Mouse (Mus musculus) cerebral cortex, adult 2 months (tissue): ENCODE measurements around the gene S100a5.

Source experiments
- WGBS: fragments of 180-500 bp; shearing (Covaris S2); methylation state at CpG from one replicate; pipeline ENCODE4 v1.1.7; 2018; 5-methylcytosine and 5-hydroxymethylcytosine counted together

The S100a5 gene

DNA sequence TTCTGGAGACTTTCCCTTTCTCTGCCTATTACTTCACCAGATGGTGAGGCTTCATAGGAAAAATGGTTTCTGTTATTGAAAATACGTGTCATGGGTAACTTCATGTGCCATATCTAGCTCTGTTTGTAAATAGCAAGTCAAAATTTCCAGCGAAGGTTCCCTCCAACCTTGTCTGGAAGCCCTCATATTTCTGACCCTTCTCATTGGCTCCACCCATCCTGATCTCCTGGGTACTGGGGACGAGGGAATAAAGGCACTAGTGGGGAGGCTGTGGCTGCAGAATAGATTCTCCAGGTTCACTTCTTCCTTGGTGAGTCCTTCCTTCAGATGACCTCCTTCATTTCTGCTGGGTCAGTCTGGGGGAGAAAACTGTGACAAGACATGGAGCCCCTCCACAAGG lies at the start of gene S100a5:
Gene S100a5 (plus strand): TSS at position 301 of the 400 bp plus-strand sequence.
- WGBS, result 85% methylated on average over 3 of the region's 3 CpGs

DNA sequence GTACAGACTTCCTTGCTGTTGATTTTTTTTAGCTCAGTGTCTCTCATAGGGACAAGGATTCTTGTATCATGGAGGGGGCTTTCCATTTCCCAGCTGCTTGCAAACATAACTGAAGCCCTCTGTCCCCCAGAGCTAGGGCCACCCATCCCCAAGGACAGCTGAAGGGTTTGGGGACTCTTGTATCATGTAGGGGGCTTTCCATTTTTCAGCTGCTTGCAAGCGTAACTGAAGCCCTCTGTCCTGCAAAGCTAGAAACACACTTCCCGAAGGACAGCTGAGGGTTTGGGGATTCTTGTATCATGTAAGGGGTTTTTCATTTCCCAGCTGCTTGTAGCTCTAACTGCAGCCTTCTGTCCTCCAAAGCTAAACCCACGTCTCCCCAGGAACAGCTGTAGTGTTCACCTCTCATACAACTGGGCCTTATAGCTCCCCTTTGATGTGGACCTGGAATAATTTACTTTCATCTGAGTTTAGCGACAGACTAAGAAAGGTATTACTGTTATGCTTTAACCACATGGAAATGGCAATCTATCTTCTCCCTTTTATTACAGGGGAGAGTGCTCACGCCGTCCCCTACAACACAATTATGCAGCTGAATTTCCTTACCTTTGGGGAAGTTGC lies 48.2 kb upstream of the S100a5 start, which contains the start of gene S100a3:
Gene S100a3 (plus strand): TSS at position 571 of the 621 bp plus-strand sequence.
- 88% methylated on average over 6 of the region's 6 CpGs for WGBS

DNA sequence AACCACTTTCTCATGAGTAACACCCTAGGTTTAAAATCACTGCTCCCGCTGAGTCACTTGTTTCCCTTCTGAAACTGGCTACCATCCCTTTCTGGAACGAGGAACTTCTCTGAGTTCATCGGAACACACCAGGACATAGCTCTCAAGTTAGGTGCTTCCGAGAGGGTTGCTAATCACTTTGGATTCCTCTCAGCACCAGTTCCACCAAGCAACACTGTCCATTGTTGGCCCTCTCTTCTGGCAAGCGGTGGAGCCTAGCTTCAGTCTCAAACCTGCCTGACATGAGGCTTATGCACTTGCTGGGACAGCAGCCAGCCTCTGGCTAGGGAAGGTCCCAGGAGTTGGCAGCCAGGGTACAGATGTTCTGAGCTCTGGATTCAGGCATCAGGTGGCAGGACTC lies 33.6 kb upstream of the S100a5 start:
- 59% methylated on average over 5 of the region's 5 CpGs for WGBS

DNA sequence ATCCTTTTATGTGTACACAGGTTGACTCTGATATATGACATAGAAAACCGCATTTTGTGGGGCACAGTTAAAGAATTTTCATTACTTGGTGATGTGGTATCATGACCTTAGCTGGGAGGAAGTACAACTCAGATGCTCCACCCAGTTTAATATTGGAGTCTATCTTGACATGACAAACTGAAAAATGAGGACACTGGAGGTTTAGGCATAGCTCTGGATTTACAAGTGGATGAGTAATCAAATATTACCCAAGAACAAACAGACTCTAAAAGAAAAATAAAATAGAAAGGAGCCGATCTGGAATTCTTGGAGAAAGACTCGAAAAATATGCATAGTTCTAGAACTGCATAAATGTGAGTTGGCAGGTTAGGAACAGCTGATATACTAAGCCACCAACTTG lies 33.0 kb upstream of the S100a5 start:
- WGBS, result 72% methylated on average over 3 of the region's 3 CpGs

DNA sequence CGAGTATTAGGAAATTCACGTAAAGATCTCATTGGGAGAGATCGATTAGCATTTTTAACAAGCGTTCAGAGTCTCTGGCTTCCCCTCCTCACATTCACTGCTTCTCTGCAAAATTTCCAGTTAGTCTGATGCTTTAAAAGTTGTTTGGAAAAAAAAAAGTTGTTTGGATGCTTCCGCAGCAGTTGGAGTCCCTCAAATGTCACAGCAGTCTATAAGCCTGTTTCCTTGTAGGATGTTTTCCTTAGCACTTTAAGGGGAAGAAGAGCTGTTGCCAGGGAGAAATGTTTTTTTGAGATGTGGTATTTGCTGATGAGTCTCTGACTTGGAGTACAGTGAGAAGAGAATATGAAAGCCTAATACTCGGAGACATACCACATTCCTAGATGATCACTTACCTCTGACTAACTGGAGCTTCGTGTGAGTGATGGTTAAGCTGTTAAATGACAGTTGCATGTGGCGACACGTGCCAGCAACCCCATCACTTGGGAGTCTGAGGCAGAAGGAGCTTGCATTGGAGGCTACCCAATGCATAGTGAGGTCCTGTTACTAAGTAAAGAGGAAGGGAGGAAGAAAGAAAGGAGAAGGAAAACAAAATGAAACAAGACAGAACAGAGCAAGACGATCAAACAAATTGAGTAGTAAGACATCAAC lies 31.8 kb upstream of the S100a5 start:
- 48% methylated on average over 10 of the region's 10 CpGs for WGBS

DNA sequence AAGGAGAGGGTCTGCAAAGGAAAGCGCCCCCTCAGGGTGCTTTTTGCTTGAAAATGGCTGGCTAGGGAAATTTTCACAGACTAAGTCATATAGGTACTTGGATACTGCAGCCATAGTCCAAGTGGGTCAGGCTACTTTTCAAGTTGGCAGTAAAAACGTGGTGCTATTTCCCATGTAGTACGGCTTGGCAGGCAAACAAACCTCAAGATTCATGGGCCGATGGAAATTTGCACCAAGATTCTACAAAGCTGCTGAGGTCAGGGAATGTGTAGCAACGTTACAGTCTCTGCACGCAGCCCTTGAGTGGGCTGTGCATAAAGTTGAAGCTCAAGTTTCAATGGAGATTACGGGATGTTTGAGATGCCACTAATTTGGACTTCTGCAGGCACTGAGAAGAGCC lies 28.9 kb upstream of the S100a5 start:
- 63% methylated on average over 7 of the region's 7 CpGs for WGBS

DNA sequence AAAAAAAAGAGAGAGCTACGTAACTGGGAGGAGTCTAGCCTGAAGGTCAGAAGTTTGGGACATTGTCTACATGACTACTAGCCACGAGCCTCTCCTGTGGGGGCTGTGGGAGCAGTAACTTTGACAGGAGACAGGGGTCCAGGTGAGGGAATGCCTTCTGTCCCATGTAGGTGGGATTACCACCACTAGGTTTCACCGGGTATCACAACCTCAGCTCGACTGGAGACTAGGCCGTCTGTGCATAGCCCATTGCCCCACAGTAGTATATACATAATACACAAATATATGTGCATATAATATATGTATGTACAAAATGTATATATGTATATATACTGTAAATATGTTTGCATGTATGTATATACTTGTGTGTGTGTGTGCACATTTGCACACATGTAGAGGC lies 27.2 kb upstream of the S100a5 start:
- WGBS, result 95% methylated on average over 5 of the region's 5 CpGs

DNA sequence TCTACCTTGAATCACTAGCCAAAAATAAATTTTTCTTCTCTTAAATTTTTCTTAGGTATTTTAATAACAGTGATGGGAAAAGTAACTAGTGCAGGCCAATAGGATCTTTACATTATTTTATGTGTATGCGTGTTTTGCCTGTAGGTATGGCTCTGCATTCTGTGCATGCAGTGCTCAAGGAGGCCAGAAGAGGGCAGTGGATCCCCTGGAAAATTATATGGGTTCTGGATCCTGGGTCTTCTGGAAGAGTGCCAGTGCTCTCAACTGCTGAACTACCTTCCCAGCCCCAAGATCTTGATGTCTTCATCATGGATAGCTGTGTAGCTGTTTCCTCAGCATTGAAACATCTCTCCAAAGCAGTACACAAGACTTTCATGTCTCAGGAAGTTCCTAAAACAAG lies 26.2 kb upstream of the S100a5 start:
- 97% methylated on average over 1 of the region's 1 CpGs for WGBS

DNA sequence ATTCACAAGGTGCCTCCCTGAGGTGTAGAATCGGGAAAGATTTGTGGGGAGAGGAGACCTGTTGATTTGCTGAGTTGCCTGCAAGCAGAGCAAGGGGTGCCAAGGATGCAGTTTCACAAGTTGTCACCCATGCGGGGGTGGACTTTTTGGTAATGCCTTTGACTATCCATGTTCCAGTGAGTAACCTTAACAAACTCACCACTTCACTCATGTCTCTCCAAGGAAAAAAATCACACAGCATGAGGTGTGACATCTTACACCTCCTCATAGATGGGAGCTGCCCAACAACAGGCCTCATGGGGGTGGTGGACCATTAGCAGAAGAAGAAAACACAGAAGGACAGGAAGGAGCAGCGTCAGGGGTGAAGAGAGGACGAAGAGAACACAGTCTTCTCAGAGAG lies 25.8 kb upstream of the S100a5 start:
- 80% methylated on average over 4 of the region's 4 CpGs for WGBS

DNA sequence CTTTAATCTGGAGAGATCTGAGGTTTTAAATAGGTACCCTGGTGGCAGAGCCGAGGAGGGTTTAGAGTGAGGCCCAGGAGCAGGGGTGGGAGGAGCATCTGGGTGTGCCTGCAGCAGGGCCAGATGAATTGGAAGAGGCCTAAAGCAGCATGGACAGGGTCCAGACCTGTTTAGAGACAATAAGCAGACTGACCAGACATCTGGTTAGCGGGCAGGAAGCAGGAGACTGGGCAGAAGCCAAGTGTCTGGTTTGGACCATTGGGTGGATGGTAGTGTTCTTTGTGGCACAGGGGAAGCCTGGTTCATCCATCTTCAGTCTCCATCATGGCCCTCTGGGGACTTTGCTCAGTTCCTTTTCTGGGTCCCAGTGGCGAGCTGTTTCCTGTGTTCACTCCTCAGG lies 24.4 kb upstream of the S100a5 start:
- WGBS, result 56% methylated on average over 3 of the region's 3 CpGs

DNA sequence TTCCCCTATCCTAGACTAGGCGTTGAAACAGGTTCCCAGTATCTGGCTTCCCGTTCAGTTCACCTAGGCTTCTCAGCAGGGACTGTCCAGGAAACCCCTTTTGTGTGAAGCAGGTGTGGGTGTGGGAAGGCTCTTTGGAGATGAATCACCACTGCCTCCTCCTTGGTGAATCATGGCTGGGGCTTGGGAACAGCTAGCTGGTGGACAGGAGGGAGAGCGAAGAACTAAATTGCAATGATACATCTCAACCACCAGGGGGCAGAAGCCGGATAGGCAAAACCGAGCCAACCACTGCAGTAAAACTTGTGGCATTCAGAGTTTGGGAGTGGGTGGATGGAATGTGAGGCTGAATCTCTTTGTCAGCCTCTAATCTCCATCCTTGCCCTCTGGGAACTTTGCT lies 22.7 kb upstream of the S100a5 start:
- WGBS, result 19% methylated on average over 5 of the region's 5 CpGs

DNA sequence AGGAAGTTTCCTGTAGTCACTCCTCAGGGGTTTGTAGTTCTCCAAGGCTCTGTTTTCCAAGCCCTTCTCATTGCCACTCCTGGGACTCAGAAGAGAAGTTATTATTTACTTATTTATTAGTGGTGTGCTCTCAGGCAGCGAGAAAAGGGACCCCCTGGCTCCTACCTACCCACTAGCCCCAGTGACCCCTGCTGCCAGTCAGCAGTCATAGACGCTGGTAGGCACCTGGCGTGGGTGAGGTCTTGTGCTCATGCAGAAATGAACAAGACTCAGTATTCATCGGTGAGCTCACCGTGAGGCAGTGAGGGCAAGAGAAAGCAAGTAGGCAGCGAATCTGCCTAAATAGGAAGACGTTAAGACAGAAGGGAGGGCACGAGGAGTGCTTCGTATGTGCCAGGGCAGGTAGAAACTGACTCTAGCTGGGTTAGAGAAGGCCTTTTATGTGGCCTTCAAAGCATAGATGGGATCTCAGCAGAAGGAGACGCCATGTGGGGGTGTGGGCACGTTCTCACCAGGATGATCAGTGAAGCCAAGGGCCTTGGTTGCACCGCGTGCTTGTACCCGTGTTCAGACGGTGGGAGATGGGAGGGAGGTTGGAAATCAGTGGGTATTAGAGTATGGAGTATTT lies 22.2 kb upstream of the S100a5 start:
- WGBS, result 77% methylated on average over 15 of the region's 15 CpGs

DNA sequence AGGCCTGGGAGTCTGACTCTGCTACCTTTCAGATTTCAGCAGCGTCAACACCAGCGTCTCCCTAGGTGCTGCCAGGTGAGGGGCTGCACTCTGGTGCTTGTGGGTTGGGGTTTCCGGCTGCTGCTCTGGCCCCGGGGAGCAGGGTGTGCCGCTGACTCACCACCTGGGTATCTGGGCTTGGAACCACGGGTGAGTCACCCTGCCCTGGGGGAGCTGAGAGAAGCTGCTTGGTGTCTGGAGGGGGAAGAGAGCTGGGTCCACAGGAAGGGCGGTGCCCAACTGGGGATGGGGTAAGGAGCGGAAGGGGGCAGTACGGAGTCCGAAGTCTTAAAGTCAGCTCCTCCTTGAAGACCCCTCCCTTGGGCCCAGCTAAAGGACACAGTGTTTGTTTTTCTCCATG lies 21.4 kb upstream of the S100a5 start:
- 55% methylated on average over 10 of the region's 10 CpGs for WGBS

DNA sequence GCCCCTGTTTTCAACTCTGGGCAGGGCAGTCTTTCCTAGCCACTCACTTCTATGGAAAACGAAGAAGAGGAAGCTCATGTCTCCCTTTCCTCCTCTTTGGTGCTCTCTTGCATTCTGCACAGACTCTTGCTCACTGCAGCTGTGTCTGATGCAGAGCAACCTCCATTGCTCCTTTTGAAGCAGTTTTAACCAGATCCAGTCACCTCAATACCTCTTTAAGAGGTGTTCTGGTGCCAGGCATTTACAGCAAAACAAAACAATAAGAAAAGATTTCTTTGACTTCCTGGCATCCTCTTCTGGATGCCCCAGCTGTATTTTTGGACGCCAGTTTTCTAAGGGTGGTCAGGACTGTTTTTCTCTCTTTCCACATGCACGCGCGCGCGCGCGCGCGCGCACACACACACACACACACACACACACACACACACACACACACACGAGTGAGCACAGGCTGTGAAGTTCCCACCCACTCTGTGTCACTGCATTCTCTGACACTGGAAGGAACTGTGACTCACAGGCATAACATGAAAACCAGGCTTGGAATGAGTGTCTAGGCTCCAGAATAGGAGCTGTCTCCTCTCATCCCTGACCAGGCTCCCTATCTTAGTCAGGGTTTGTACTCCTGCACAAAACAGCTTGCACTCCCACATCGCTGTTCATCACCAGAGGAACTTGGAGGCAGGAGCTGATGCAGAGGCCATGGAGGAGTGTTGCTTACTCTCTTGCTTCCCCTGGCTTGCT lies 20.8 kb upstream of the S100a5 start:
- 59% methylated on average over 14 of the region's 14 CpGs for WGBS

DNA sequence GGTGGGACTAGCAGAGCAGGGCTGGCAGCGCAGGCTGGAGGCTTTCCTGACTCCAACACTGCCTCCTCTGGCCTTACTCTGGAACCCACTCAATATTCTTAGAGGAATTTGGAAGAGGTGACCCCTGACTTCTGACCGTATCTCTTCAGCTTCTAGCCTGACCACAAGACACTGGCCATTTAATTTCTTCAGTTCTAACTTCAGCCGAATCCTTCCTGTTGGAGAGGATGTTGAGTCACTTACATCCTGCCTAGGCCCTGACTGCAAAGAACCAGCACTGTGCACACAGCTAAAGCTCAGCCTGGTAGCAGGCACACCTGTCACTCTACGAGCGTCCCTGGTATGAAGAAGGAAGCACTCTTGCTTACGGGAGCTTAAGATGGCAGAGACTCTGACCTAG lies 18.9 kb upstream of the S100a5 start:
- 84% methylated on average over 6 of the region's 6 CpGs for WGBS

DNA sequence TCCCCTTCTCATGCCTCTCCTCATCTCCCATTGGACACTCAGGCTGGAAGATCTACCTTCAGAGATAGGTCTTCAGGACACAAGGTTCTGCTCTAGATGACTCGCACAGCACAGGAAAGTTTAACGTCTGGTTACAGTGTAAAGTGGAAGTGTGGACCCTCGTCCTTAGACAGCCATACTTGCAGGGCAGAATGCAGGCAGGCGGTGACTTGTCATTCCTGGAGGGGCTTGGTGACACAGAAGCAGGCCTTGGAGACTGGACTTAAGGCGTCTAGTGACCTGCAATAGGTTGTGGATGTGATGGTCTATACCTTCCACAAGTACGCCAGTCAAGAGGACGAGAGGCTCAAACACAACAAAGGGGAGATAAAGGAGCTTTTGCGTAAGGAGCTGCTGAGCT lies 18.4 kb upstream of the S100a5 start, which contains the start of gene S100a2:
Gene S100a2 (plus strand): TSS at position 301 of the 400 bp plus-strand sequence.
- WGBS, result 94% methylated on average over 8 of the region's 8 CpGs

DNA sequence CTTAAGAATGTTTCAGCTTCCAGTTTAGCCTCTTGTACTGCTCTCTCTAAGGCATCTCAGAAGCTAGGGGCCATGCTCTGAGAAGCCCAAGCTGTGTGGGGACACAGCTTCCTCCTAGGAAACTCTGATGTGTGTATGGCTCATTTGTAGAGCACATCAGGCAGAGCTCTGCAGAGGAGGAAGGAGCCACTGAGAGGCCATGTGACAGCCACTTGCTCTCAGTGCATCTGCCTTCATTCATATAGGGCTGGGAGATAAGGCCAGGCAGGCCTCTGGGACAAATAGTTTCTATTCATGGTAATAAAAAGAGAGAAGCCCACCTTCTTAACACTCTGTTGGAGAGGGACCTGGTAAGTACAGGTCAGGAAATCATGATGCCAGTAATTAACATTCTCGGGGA lies 13.9 kb upstream of the S100a5 start:
- WGBS, result 95% methylated on average over 1 of the region's 1 CpGs

DNA sequence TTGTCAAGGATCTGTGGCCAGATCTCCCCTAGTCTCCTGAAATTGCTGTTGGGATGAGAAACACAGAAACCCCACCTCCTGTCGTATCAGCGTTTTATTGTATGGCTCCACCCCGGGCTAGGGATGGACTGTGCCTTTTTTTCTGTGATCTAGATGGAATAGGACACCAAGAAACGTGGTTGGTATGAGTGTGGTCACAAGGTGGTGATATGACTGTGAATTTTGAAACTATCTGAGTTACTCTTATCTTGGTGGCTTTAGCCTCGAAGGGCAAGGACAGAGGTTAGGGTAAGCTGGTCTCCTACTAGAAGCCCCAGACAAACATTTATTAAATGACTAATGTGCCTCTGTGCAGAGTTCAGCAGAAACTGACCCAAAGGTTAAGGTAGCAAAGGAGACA lies 12.8 kb upstream of the S100a5 start:
- 86% methylated on average over 5 of the region's 5 CpGs for WGBS

DNA sequence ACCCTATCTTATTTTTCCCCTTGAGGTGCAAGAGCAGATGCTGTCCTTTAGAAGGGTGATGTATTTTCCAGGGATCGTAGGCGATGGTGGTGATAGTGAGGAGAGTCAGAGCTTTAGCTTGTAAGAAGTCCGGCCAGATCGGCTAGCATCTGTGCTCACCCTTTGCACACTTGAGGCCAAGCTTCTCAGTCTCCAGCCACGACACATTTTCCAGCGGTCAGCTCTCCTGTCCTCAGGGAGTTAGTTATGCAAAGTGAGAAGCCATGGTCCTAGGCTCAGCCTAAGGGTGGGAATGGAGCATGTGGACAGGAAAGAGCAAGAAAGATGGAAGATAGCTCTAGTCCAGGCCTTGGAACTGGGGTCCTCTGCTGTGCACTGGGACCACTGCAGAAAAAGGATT lies 11.5 kb upstream of the S100a5 start:
- WGBS, result 95% methylated on average over 6 of the region's 6 CpGs

DNA sequence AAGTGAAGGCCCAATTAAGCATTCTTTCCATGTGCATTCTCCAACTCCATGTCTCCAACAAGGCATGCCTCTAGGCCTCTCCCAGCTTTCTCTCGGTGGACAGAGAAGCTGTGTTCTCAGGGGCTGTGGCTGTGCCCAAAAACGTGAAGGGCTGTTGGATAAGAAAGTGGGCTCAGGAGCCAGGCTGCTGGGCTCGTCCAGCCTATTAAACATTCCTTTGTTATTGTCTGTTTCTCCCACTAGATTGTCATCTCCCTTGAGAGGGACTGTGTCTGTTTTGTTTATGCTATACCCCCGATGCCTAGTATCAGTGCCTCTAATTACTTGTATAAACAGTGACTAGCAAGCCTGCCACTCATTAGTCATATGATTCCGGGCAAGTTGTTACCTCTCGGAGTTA lies 10.6 kb upstream of the S100a5 start:
- 53% methylated on average over 6 of the region's 6 CpGs for WGBS

DNA sequence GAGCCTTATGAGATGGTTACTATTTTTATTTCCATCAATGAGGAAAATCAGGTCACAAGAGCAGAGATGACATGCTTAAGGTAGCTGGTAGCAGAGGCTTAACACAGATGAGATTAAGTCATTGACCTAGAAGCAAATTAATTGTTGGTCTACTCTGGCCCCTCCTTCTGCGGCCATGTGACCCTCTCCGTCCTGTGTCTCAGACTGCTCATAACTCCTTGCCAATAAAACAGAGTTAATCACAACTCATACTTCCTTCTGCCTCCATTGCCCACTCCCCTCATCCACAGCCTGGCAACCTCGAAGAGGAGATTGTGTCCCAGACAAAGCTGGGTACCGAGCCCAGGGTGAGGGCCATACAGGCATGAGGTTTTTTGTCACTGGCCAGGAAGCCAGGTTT lies 10.1 kb upstream of the S100a5 start:
- WGBS, result 82% methylated on average over 4 of the region's 4 CpGs

DNA sequence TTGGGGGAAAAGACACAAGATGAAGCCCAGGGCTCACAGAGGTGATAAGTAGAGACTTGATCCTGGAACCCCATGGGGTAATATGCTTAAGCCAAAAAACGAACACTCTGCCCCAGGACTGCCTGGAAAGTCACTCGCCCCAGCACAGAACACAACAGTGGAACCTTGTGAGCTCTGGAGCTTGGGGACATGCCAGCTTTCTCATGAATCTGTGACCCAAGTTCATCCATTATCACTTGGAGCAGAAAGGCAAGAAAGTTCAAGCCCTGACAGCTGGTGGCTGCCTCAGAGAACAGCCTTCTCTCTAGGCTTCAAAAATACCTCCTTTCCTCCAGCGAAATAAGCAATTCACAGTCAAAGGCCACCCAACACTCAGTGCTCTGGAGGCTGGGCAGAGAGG lies 8.9 kb upstream of the S100a5 start:
- 74% methylated on average over 3 of the region's 3 CpGs for WGBS

DNA sequence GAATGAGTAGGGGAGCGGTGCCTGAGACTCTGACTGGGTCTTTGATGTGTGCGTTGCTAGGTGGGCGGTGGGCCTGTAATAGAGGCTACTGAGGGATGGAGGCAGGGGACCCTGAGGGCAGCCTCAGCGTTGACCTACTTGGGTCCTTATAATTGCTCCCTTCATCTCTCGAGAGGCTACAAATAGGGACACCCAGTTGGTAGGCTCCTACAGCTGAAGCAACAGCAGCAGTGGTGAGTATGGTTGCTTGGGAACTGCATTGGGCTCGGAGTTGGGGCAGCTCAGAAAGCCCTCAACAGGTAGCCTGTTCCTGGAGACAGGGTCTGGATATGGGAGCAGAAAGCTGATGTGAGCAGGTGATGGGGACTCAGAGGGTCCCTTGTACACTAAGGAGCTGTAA lies 8.3 kb upstream of the S100a5 start:
- WGBS, result 79% methylated on average over 6 of the region's 6 CpGs
